Mouse (Mus musculus): ENCODE data around the gene Fos. TPM values are rescaled to one million over a fixed set of nuclear protein-coding genes. Genes with fewer than 3 reads are reported as not detected.

Fos gene
- polyA plus RNA-seq, 1 experiment: 0.63 TPM

DNA sequence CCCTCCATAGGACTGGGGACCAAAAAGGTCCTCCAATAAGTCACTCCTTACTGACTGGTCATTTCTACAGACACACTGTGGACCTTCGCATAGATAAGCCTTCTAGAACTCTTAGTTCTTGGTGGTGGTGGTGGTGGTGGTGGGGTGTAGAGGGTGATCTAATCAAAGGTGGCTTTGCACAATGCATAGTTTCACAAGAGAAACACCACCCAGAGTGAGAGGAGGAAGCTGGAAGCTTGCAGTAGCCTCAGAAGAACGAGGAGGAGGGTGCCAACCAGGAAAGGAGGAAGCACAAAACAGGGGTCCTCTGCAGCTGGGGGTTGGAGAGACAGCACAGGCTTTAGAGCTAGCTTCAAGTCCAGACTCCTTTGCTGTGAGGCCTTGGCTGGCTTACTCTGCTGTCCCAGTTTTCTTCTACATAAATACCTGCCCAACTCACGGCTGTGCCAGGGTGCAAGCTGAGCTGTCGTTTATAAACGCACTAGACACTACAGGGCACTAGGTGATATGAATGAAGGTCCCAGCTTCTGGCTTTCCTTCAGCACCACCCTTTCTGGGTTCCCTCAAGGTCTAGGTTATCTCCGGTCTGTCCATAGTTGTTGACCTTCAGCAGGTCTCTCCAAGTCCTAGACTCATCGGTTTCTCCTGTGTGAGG is 15.7 kb downstream of the Fos start:
- Histone ChIP-seq H3K36me3 (ENCODE audit: control insufficient read depth, insufficient read depth, low read length) (no peaks in the 10 kb centered on the region), H3K4me3 (ENCODE audit: control insufficient read depth, low read depth, low read length) (no peak overlapping the region), H3K27ac (ENCODE audit: control insufficient read depth, insufficient read depth, low read depth, low read length) (no peak overlapping the region), H3K4me1 (ENCODE audit: control insufficient read depth, insufficient read depth, low read length) (peaks cover 11% of the 10 kb centered on the region), H3K27me3 (ENCODE audit: control insufficient read depth, insufficient read depth, low read length) (no peaks in the 10 kb centered on the region)
- TF ChIP-seq POLR2A (IDR thresholded peaks at IDR 0.05; ENCODE audit: control insufficient read depth, low read depth, low read length) (no peak), CTCF (IDR thresholded peaks at IDR 0.05; ENCODE audit: control insufficient read depth, insufficient read depth, insufficient replicate concordance, low read depth, low read length) (no peak)

DNA sequence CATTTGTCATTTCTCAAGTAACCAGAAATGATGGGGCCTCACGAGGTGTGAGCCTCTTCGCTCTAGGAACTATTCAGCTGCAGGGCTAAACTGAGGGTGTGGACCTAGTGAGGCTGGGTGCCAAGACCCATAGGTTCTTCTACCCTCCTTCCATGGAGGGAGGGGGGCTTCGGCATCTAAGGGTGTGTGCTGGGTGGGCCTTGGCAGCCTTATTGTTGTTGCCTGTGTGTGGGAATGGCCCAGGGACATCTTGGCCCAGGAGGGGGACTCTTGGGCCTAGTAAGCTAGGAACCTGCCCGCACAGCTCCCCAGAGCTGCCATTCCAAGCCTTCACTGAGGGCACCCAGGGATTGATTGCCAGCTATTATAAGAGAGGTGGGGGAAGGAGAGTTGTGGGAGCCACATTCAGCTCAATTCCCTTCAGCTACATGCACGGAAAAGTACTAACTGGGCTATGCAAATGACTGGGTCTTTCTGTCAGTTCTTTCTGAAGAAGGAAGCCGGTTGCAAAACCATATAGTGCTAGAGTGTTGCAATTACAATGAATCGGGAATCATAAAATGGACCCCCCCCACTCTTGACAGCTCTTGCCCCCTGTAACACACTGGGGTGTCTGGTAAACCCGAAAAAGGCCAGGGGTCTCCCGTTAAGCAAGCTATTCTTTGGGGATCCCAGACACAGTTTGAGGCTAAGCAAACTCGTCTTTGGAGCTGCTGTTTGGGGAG is 16.6 kb downstream of the Fos start:
- Histone ChIP-seq H3K36me3 (ENCODE audit: control insufficient read depth, insufficient read depth, low read length) (no peaks in the 10 kb centered on the region), H3K4me1 (ENCODE audit: control insufficient read depth, insufficient read depth, low read length) (peaks cover 11% of the 10 kb centered on the region), H3K27ac (ENCODE audit: control insufficient read depth, insufficient read depth, low read depth, low read length) (no peak overlapping the region), H3K27me3 (ENCODE audit: control insufficient read depth, insufficient read depth, low read length) (no peaks in the 10 kb centered on the region), H3K4me3 (ENCODE audit: control insufficient read depth, low read depth, low read length) (no peak overlapping the region)
- no peak for TF ChIP-seq CTCF (IDR thresholded peaks at IDR 0.05; ENCODE audit: control insufficient read depth, insufficient read depth, insufficient replicate concordance, low read depth, low read length)
- TF ChIP-seq POLR2A (IDR thresholded peaks at IDR 0.05; ENCODE audit: control insufficient read depth, low read depth, low read length): no peak

DNA sequence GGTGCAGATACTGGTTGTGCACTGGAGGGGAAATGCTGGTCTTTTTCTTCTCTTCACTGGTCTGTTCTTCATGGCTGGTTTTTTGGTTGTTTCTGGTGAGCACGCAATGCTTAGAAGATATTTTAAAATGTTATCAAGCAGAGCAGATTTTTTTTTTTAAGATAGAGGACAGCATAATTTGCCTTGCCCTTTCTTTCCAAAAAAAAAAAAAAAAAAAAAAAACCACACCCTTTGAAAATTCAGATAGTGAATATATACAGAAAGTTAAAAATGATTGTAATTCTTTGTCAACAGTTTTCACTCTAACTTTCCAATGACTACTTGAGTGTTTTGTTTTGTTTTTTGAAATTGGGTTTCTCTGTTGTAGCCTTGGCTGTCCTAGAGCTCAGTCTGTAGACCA is 17.3 kb downstream of the Fos start:
- Histone ChIP-seq H3K27ac (ENCODE audit: control insufficient read depth, insufficient read depth, low read depth, low read length) (no peak overlapping the region), H3K36me3 (ENCODE audit: control insufficient read depth, insufficient read depth, low read length) (no peaks in the 10 kb centered on the region), H3K4me3 (ENCODE audit: control insufficient read depth, low read depth, low read length) (no peak overlapping the region), H3K27me3 (ENCODE audit: control insufficient read depth, insufficient read depth, low read length) (no peaks in the 10 kb centered on the region), H3K4me1 (ENCODE audit: control insufficient read depth, insufficient read depth, low read length) (peaks cover 11% of the 10 kb centered on the region)
- TF ChIP-seq CTCF (IDR thresholded peaks at IDR 0.05; ENCODE audit: control insufficient read depth, insufficient read depth, insufficient replicate concordance, low read depth, low read length) (no peak), POLR2A (IDR thresholded peaks at IDR 0.05; ENCODE audit: control insufficient read depth, low read depth, low read length) (no peak)

DNA sequence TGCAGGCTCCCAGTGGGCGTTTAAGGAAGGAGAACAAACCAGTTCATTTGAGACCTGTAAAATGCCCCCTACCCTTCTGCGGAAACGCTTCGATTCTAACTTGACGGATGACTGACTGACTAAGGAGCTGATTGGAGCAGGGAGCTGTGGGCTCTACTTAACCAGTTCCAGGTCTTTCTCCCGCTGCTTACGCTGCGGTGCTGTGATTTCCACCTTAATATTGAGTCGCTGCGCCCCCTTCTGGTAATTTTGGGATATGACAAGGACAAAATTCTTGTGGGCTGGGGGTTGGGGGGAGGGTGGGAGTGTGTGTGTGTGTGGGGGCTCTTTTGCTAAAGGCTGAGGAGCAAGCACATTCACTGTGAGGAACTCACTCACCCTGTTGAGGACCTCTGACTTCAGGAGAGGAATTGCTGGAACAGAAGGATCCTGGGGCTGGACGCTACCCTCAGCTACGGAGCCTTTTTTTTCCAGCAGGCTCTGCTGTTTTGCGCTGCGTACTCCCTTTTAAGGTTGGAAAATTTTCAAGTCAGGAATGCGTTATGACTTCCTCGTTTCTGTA is 18.5 kb downstream of the Fos start:
- Histone ChIP-seq H3K36me3 (ENCODE audit: control insufficient read depth, insufficient read depth, low read length) (no peaks in the 10 kb centered on the region), H3K4me3 (ENCODE audit: control insufficient read depth, low read depth, low read length) (no peak overlapping the region), H3K27me3 (ENCODE audit: control insufficient read depth, insufficient read depth, low read length) (no peaks in the 10 kb centered on the region), H3K27ac (ENCODE audit: control insufficient read depth, insufficient read depth, low read depth, low read length) (no peak overlapping the region), H3K4me1 (ENCODE audit: control insufficient read depth, insufficient read depth, low read length) (peaks cover 9% of the 10 kb centered on the region)
- TF ChIP-seq POLR2A (IDR thresholded peaks at IDR 0.05; ENCODE audit: control insufficient read depth, low read depth, low read length) (no peak), CTCF (IDR thresholded peaks at IDR 0.05; ENCODE audit: control insufficient read depth, insufficient read depth, insufficient replicate concordance, low read depth, low read length) (peak; percentile 56)

DNA sequence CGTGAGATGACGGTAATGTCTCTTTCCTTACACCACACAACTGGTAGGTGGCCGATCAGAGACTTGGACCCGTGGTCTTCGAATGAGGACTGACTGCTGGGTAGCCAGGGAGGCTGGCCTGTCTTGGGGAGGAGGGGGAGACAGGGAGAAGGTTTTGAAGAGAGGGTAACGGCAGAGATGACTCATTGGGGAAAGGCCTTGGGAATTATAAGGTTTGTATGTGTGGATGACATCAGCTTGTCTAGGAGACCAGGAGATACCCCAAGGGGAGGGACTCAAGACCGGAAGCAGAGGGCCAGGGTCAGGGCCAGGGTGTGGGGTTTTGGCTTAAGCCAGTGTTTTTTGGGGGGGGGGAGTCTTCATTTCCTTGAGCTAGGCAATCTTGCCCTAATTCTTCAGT is 22.6 kb downstream of the Fos start:
- TF ChIP-seq CTCF (IDR thresholded peaks at IDR 0.05; ENCODE audit: control insufficient read depth, insufficient read depth, insufficient replicate concordance, low read depth, low read length): no peak
- no peak for TF ChIP-seq POLR2A (IDR thresholded peaks at IDR 0.05; ENCODE audit: control insufficient read depth, low read depth, low read length)
- H3K27me3 ChIP-seq (ENCODE audit: control insufficient read depth, insufficient read depth, low read length): no peaks in the 10 kb centered on the region
- H3K4me1 ChIP-seq (ENCODE audit: control insufficient read depth, insufficient read depth, low read length): peaks cover 8% of the 10 kb centered on the region

DNA sequence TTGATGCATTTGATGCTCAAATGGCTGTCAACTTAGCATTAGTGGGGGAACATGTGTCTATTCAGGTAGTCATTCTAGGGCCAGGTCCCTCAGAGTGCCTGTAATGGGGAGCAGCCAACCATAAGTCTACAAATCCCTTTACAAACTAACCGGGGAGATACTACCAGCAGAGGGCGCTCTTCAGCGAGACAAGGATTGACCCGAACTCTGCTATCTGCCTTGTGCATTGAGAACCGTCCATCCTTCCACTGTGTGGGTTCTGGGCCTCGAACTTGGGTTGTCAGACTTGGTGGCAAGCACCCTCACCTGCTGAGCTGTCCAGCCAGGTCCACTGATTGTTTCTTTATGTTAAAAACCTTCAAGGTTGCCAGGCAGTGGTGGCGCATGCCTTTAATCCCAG is 23.1 kb downstream of the Fos start:
- Histone ChIP-seq H3K27ac (ENCODE audit: control insufficient read depth, insufficient read depth, low read depth, low read length) (no peak overlapping the region), H3K4me1 (ENCODE audit: control insufficient read depth, insufficient read depth, low read length) (peaks cover 8% of the 10 kb centered on the region), H3K4me3 (ENCODE audit: control insufficient read depth, low read depth, low read length) (no peak overlapping the region), H3K36me3 (ENCODE audit: control insufficient read depth, insufficient read depth, low read length) (no peaks in the 10 kb centered on the region), H3K27me3 (ENCODE audit: control insufficient read depth, insufficient read depth, low read length) (no peaks in the 10 kb centered on the region)
- TF ChIP-seq POLR2A (IDR thresholded peaks at IDR 0.05; ENCODE audit: control insufficient read depth, low read depth, low read length) (no peak), CTCF (IDR thresholded peaks at IDR 0.05; ENCODE audit: control insufficient read depth, insufficient read depth, insufficient replicate concordance, low read depth, low read length) (peak; percentile 72; the same call in 1 of the 2 replicates)

More for the DNA sequence above, 22.6 kb downstream of the Fos start:
- Histone ChIP-seq H3K36me3 (ENCODE audit: control insufficient read depth, insufficient read depth, low read length) (no peaks in the 10 kb centered on the region), H3K4me3 (ENCODE audit: control insufficient read depth, low read depth, low read length) (no peak overlapping the region), H3K27ac (ENCODE audit: control insufficient read depth, insufficient read depth, low read depth, low read length) (no peak overlapping the region)

DNA sequence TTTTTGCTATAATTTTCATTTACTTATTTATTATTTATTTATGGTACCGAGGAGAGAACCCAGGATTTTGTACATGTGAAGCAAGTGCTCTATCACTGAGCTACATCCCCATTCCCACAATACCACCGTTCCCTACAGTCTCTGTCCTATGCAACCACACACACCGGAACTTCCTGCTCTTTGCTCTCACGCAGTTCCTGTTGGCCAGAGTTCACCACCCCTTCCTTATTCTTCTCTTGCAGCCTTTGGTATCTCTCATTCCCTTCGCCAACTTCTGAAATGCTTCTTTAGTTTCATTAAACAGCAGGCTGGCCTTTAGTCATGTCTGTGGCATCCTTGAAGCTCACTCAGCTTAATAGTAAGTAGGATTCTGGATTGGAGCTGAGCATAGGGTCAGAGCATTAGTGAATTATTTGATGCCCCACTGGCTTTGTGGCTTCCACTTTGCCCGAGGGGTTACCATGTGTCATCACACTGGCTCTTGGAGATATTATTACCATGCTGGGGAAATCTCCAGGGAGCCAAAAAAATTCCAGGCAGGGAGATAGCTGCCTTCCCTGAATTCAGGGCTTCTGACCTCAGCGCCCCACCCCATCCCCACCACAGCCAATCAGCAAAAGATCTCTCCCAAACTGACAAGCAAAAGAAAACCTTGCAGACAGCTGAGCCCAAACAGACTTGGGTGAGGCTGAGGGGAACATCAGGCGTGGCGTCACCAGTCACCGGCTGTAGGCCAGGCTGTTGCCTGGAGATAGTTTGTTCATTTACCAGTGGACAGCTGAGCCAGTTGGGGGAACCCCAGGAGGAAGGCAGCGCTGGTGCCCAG is 23.8 kb downstream of the Fos start:
- Histone ChIP-seq H3K4me1 (ENCODE audit: control insufficient read depth, insufficient read depth, low read length) (peaks cover 5% of the 10 kb centered on the region), H3K36me3 (ENCODE audit: control insufficient read depth, insufficient read depth, low read length) (no peaks in the 10 kb centered on the region), H3K27ac (ENCODE audit: control insufficient read depth, insufficient read depth, low read depth, low read length) (no peak overlapping the region), H3K27me3 (ENCODE audit: control insufficient read depth, insufficient read depth, low read length) (no peaks in the 10 kb centered on the region), H3K4me3 (ENCODE audit: control insufficient read depth, low read depth, low read length) (no peak overlapping the region)
- no peak for TF ChIP-seq CTCF (IDR thresholded peaks at IDR 0.05; ENCODE audit: control insufficient read depth, insufficient read depth, insufficient replicate concordance, low read depth, low read length)
- TF ChIP-seq POLR2A (IDR thresholded peaks at IDR 0.05; ENCODE audit: control insufficient read depth, low read depth, low read length): no peak

Measured in testis, adult 2 months (tissue).